Mouse (Mus musculus): ENCODE measurements at regions not wholly inside any gene's neighbourhood (a gene's known extent, or its start where the extent isn't known, plus 50 kb on each side); places are given as distances from the start of the nearest gene placed in this dataset.

DNA sequence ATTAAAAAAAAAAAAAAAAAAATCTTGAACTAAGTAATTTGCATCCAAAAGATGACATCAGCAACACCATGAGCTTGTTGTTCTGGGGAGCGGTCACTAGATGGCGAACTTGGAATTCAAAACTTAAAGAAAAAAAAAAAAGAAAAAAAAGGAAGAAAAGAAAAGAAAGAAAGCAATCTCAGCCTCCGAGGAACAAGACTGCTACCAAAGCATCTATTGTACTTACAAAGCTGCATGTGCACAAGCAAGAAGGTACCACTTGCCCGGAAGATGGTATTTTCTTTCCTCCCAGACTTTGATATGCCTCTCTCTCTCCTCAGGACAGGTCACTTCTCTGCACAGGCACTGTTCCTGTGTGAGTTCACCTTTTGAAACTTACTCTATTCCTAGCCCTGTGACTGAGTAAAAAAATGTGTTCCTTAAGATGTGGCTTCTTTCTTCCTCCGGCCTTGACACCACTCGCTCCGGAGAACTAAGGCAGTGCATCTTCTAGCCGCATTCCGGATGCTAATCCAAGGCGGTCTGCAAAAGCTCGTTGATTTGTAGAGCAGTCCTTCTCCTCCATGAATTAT, 114.2 kb upstream of the Veph1 start:
- peak in 1 of 2 experiments; percentile 41 for DNase-seq

DNA sequence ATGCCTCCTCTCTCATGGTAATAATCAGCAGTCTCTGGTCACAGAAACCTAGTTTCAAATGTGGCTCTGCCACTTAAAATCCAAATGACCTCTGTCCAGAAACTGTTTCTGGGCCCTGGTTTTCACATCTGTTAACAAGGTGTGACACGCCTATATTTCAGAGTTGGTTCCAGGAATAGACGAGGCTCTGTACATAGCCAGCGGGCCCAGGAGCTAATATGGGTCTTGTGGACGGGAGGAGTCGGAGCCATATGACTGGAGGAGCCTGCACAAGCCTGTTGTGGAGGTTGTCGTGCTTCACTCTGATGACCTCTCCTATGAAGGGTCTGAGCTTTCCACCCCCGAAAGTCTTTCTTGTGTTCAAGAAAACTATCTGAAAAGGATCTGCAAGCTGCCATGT, 112.2 kb upstream of the Veph1 start:
- no peak for DNase-seq

DNA sequence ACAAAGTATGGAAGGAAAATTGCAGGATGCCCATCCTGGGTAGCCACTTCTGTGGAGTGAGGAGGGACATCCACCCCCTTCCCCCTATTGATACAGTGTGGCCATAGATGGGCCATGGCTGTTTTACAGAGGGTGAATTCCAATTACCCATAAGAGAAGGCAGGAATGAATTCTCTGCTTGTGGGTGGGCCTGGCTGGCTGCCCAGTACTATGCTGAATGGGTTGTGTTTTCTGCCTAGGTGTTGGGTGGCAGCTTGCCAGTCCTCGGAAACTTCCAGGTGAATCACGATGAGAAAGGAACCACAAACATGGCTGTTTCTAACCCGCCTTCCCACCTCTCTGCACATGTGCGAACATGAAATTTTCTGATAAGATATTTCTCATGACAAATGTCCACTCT, 109.0 kb upstream of the Veph1 start:
- DNase-seq: peak in 1 of 2 experiments; percentile 7

DNA sequence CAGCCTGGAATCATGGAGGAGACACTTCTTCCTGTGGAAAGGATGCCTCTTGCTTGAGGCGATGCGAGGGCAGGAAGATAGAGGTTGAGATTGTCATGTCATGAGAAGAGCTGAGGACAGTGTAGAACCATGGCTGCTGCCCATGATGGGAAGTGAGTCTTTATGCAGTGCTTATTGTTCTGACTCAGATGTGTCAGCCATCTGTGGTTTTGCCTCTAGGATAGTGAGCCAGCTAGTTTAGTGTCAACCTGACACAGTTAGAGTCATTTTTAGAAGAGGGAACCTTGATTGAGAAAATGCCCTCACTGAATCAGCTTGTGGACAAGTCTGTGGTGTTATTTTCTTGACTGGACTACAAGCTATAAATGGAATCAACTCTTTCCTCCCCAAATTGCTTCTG, 107.1 kb upstream of the Veph1 start:
- no peak for DNase-seq

DNA sequence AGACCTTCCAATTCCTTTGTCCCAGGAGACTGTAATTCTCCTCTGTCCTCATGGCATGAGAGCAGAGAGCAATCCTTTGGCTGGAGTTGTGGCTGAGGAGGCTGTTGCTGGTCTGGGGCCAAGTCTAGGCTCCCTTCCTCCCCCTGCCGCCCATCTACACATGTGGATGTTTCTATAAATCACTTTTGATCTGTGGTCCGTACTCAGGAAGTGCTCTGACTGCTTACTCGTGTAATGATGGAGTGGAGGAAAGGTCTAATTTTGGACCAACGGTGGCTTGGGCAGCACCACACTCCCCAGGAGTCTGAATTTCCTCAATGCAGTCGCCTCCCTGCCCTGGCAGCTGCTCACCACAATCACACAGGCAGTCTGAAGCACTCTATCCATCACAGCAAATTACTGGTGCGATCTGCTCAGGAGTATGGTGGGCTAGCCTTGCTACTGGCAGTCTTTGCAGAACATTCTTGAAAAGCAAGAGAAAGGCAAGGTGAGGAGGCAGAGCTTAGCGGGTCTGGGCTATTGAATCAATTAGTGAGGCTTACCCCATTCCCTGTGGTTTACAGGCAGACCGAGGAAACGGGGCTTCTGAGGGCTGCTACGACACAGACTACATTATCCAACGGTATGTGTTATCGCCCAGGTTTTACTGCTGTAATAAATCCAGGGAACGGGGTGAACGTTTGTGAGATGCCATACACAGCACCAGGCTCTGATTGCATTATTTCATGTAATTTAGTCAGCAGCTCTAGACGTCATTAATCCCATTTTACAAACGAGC, 104.3 kb upstream of the Veph1 start:
- no peak for DNase-seq

DNA sequence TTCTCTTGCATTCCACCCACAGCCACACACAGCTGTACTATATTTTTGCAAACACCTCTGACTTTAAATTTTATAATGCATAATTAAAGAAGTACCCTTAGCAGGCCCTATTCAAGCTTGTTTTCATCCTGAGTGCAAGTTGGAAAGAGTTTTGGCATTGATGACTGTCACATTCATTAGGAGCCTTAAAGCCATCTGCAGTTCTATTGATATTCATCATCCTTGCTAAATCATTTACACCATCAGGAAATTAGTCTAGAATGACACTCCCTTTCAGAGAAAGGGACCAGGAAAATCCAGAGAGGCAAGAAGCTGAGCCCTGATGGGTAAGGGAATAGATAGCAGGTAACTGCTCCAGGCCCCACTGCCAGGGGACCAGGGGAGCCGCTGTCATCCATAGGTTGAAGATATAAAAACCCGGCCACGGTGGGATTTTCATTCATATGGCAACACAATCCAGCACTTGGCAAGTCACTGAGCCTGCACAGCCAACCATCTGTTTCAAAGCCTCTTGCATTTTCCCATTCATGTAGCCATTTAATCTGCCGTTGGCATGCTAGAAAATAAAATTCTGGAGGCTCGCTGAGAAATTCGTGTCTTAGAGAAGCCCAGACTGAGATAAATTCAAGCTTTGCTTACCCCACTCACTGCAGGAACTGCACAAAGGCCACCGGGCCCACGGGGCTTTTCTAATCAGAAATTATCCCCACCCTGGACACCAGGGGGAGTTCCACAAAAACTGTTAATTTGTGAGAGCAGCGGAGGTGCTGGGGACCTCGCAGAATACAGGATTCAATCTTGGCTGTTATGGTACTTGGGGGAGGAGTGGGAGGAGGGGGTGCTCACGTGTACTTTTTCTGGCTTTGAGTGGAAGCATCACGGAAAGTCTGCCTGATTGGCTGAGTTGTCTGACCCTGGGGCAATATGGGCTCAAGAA, 101.8 kb upstream of the Veph1 start:
- no peak for DNase-seq

DNA sequence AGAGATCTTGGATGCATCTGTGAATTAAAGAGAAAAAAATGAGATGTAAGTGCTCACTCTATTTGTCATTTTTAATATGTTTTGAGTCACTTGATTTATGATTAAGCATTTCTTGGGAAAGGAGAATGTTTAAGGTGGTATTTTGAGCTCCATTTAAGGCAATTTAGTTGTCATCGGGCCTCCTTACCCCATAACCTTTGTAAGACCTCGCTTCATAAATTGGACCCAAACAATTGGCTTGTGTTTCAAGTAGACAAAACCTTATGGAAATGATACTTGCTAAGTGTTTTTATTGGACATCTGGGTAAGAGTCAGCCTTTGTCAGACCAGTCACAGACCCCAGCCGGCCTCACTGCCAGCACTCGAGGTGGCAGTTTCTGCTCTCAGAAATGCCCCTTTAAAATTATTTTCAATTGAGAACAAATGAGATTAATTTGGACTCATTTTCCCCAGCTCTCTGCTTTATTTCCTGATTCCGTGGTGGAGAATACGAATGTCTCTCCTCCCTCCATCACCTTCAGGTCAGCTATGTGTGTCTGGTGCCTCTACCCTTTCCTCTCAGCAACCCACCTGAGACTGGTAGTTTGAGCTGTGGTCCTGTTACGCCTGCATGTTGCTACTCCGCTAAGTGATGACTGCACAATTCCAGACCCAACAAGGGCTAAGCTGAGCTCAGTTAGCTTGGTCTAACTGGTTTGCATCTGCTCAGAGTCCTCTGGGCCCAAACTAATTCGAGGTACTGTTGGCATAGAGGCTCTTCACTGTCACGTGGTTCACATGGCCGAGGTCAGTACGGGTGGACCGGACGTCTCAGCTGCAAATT, 78.7 kb upstream of the Veph1 start:
- DNase-seq: no peak

DNA sequence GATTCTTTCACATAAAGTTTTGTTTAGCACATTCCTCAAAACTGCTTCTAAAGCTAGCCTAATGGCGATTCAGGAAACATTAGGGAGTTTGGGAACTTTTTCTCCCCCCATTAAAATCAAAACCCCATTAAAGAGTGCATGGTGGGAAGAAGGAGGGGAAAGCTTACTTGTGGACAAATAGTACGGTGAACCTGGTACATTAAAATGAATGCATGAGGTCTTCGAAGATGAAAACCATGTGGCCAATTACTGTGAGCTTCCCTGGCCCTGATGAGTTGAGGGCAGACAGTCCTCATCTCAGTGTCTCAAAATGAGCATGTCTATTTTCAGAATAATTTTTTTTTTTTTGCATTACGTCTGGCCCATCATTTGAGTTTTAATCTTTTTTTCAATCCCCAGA, 78.0 kb upstream of the Veph1 start:
- DNase-seq: no peak

DNA sequence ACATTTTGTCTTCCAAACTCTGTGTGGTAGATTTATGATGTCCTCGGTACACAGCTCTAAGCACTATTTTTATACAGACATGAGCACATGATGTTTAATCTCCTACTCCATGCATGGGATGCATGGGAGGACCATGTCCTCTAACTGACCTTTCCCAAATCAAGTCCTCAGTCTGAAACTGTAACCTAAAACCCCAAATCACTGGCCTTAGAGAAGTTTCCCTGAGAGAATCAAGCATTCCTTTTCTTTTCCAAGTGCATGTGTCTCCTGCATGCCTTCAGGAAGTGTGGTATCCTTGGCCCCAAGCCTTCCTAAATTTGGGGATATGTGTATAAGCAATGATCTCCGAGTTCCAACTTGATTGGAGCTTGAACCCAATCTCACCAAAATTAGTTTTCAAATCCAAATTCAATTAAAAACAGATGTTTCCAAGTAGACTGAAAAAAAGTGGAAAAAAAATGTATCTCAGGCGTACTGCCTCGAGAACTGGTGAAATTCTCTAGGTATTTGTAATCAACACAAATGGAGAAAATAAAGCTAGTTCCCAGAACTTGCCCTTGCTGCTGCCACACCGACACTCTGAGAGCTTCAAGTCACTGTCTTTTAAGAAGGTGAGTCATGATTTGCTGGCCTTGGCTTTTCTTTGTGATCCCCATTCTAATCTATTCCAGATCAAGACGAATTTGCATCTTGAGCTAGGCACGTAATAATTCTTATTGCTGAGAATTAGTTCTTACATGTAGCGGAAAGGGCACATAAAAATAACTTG, 77.4 kb upstream of the Veph1 start:
- DNase-seq: no peak
